Mouse (Mus musculus) left cerebral cortex, postnatal 4 days (tissue): ENCODE measurements at regions not wholly inside any gene's neighbourhood (a gene's known extent, or its start where the extent isn't known, plus 50 kb on each side); places are given as distances from the start of the nearest gene placed in this dataset.

Source experiments
- DNase-seq: peaks from one replicate; pipeline ENCODE4 v3.0.0-alpha.2; 2022
- intact Hi-C: fragments of 180-260 bp; cut with DNase I; formaldehyde crosslinking; loops from one replicate; pipeline ENCODE4 v1.15.1; 2025

- no peak for DNase-seq
- intact Hi-C loops: no loop called here
These were observed 50.7 kb upstream of the Gm7361 start for GRCm38 (mm10) chr5:26206766-26207122.

DNA sequence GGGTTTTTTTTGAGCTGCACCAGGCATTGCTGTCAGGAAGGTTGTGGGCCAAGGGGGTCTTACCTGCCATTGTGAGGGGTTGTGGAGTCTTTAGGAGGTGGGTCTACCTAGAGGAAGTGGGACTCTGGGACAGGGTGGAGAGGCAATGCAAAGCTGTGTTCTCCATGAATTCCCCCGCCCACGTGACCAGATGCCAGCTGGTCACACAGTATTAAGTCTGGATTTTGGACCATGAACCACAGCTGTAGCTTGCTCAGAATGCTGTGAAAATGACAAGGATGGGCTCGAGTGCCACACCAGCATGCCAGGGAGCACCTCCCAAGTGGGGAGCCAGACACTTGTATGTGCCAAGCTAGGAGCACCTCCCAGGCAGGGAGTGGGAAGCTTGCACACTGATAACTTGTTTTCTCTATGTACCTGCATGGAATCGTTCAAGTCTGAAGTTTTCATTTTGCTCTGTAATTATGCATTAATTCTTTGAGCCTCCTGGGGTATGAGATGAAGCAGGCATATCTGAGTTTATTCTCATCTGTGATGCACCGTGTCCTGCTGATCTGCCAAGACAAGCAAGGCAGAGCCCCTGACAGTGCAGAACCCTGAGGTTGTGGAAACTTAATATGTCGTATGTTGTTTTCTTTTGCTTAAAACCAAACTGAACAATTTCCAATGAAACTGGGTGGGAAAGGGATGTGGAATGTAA, 51.3 kb upstream of the Gm7361 start:
- peak; percentile 25 for DNase-seq
- intact Hi-C loops: no loop called here

DNA sequence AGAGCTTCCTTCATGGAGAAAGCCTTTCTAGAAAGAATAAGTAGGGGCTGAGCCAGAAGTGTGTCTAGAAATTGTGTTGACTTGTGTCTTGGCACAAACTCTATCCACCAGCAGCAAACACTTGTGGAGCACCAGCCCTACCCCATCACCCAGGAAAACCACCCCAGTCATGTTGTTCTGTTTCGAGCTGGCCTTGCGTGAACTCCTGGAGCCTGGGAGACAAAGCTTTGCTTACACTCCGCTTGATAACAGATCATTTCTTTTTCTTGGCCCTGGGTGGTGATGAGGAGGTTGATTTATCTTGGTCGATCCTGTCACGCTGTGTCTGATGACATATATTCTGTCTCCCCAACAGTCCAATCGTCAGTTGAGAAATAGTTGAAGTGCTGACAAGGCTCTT, 55.0 kb upstream of the Gm7361 start:
- no peak for DNase-seq
- intact Hi-C loops: no loop called here

- DNase-seq: peak; percentile 37
- intact Hi-C loops: no loop called here
These were observed 68.1 kb upstream of the Gm7361 start for GRCm38 (mm10) chr5:26189377-26189776.

DNA sequence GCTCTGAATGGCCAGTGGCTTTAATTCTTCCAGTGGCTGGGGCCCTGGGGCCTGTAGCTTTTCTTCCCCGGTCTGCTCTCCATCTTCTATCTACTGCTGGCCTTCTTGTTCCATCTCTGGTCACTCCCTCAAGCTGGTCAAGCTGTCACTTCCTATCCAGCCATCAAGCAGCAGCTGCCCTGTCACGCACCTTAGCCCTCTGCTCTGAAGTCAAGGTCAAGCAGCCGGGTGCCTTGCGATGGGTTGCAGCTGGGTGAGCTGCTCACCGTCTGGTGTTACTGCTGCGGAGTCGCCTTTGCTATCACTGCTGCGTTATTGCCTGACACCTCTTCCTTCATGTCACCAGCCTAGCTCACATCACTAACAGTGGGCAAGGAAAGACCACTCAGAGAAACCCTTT, 66.0 kb upstream of the Gm10220 start:
- intact Hi-C loops: no loop called here
- no peak for DNase-seq

DNA sequence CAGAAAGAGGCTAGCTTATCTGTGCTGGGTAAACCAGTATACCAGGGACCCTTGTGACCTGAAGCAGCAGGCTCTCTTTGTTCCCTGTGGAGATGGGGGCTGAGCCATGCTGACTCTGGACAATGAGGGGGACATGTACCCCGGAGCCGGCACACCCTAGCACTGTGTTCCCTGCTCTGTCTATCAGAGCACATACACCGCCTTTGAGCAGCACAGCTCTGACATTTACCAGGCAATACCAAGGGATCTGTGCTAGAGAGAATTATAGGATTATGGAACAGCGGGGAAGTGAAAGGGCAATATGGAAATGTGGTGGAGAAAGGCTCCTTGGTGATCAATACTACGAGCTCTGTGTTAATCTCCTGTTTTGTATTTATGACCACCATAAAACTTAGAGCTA, 64.2 kb upstream of the Gm10220 start:
- intact Hi-C loops: no loop called here
- no peak for DNase-seq

- DNase-seq: no peak
- intact Hi-C loops: no loop called here
These were observed 54.8 kb upstream of the Gm10220 start for GRCm38 (mm10) chr5:26176064-26176463.

- intact Hi-C loops: no loop called here
- no peak for DNase-seq
These were observed 50.6 kb upstream of the Gm10220 start for GRCm38 (mm10) chr5:26171662-26172384.

DNA sequence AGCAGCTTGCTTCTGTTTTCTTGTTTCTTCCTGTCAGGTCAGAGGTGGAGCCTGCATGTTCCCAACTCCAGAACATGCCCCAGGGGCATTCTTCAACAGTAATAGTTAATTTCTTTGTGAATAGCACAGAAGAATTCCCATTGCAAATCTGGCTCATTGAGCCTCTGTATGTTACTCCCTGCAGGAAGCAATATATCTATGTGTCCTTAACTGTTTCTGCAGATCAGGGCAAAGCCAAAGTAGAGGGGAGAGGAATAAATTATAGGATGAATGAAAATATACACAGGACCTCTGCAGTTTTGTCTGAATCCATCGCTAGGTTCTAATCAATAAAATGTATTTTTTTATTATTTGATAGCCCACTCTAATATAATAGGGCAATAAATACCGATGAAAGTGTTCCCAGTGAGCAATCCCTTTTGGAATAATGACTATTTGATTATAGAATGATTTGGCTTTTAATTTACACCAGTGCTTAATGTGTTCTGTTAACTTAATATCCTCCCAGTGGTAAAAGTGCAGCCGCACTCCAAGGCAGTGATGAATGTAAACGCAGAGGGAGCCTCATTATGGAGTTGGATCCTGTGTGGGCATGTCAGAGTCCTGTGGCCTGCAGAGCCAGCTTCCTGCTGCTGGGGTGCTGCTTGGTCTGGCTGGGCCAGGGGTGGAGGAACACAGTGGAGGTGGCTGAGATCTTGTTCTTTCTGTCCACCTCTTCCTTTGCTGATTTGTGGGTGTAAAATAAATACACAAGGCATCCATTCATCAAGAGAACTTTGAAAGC, 49.7 kb upstream of the Gm10220 start:
- DNase-seq: no peak
- intact Hi-C loops: no loop called here
